Mouse (Mus musculus) layer of hippocampus, postnatal 10 days (tissue): ENCODE measurements at regions not wholly inside any gene's neighbourhood (a gene's known extent, or its start where the extent isn't known, plus 50 kb on each side); places are given as distances from the start of the nearest gene placed in this dataset.

Experiments used
- DNase-seq, 2 experiments: peaks; one replicate each; pipeline ENCODE4 v3.0.0; 2021; ENCODE audit warnings: low spot score in 2 of 2

DNA sequence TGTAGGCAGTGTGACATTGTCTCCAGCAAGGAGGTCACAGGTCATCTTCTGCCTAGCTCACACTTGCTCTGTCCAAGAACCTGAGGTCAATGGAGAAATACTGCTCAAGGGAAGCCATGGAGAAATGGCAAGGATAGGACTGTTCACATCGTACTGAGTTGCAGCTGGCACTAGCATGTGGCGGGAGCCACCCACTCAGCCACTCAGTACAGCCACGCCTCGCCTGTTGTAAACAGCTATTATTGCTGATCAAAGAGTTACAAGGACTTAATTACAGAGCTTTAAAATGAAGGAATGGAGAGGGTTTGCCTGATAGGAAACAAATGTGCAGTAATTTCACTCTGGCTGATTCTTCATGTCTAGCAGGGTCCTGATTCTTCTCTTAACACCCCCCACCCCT lies 64.8 kb downstream of the Dll1 start:
- no peak for DNase-seq

DNA sequence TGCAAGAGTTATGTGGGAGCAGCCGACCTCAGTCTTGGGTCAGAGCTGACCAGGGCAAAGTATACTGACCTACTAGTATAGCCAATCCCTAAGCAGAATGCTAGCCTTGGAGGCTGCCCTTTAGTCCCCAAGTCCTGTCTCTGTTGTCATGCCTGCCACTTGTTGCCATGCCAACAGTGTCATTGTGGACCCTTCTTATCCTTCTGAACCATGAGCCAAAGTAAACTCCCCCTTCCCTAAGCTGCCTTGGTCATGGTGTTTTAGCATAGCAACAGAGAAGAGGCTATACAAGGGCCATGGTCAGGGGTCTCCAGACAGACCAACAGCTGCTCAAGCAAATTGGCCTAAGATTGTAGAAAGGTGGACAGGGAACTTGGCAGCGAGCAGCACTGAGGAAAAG lies 66.2 kb downstream of the Dll1 start:
- DNase-seq = no peak

DNA sequence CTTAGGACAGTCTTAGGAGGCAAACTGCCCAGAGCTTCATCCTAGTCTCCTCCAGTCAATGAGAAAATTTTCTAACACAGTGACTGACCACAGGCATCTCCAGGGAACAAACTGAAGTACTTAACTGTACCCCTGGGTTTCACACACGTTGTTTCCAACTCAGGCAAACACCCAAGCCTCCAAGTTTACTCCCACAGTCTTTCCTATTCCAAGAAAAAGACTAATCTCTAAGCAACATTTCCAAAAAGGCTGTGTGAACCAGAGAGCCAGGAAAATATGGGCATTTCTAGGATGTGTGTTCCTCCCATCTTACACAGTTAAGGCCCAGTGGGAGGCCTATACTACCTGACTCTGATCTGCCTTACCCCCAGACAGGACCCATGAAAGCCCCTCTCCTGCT lies 74.6 kb downstream of the Dll1 start:
- DNase-seq = no peak

DNA sequence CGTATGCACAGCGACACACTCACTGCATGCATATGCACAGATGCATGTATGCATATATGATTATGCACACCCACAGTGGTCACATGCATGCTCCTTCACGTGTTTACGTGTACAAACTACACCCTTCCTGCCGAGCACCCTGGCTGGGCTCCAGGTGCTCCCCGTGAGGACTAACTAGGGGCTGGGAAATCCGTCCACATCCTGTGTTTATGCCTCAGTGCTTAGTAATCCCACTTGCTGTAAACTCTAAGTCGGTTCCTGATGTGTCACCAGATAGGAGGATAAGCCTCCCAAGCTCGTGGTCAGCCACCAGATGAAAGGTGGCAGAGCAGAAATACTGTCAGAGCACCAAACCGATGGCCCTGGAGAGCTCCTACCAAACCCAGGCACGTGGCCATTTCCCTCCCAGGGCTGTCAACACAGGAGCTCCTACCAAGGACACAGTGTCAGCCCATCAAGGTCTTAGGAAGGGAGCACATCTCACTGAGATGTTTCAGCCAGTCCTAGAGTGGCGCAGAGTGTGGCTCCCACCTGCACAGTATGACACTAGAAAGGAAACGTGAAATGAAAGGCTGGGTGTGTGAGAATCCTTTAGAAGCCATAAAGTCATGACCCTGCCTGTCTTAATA lies 76.8 kb downstream of the Dll1 start:
- DNase-seq = no peak

DNA sequence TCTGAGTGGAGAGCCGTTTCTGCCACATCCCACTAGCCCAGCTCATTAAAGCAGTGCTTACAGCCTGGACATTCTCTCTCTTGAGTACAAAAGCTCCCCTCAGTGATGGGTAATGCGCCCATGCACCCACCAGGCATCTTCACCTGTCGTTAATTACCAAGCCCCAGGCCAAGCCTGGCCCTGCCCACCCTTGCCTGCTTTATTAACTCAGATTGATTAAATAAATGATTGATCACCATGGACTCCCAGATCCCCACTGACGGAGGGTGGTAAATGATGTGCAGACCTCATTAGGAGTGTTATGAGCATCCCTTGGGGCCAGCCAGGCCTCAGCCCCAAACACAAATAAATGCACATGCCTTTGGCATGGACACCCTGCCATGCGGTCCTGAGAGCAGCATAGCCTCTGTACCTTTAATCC lies 82.5 kb downstream of the Dll1 start:
- DNase-seq = no peak

DNA sequence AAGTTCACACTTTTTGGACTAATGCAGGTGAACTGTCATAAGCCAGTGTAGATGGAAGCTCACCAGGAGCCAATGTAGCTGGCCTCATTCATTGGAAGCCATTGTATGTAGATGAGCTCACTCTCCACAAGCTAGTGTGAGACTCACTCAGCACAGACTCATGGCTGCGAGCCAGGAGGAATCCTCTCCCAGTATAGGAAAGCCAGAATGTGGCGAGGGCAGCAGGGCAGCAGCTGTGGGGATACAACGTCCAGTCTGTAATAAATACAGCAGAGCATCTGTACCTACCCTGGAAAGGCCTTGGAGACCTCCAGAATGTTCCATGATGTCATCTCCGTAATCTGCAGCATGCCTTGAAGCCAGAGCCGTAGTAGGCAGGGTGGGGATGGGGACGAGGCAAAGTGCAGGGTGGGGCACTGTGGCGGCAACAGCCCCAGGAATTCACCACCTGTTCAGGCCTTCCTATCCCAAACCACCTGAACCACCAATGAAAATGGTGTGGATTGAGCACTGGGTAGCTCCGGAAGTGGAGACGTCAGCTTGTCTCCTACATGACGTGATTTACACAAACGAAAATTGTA lies 84.1 kb downstream of the Dll1 start:
- no peak for DNase-seq

DNA sequence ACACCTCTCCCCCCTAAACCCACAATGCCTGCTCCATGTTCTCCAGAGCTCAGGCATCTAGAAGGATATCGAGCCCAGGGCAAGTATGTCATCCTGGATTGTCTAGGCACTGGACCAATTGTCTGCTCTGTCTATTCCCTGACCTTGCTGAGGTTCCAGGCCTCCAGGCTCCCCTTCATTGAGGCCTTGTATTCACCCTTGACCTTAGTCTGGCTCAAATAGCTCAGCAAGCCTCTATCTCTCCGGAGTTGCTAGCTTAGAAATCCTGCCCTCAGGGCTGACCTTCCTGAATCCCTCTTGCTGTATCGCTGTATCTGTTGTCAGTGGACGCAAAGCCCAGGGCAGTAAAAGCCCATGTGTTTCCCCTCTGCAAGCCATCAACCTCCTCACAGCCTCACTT lies 85.0 kb downstream of the Dll1 start:
- no peak for DNase-seq

DNA sequence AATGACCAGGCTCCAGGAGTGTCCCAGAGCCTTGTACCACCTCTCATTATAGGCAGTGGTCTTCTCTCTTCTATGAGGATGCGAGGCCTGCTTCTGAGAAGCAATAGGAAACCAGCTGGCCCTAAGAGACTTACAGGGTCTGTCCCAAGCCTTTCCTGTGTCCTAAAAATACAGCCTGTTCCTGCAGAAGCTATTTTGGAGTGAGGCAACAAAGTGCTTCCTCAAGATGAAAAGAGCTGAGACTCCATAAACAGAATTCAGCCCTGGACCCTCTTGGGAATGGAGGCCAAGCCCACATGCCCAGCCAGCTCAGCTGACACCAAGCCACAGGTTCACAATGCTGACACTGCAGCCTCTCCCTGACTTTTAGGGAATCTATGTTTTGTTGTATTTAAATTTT lies 86.3 kb downstream of the Dll1 start:
- DNase-seq = no peak

DNA sequence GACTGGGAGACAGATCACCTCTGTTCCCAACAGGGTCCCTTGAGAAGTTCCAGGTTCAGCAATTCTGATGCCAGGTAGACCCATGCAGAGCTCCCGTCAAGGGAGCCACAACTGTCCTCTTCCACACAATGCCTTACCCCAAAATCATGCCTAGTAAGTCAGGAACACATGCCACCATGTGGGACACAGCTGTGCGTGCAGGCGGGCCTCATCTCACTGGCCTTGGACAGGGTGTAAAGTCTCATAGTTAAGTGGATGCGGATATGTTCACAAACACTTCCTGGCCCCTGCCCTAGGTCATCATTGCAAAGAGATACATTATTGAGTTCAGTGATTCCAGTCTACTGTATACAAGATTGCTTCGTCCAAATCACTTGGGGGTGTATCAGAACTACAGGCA lies 87.6 kb downstream of the Dll1 start:
- no peak for DNase-seq

DNA sequence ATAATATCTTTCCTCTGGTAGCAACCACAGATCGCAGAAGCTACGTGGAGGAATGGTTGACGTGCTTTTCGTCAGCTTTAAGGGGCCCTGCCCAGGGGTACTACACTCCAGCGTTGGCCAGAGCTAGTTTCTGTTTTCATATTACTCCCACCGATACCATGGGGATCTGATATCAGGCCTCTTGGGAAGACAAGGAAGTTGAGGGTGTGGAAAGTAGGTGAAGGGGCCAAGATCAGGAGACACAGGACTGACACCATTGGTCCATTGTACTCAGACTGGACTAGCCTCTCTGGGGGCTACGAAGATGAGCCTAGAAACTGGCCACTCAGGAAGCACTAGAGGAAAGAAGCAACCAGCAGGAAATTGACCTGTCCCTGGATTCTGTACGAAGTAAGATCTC lies 88.0 kb downstream of the Dll1 start:
- DNase-seq = no peak

DNA sequence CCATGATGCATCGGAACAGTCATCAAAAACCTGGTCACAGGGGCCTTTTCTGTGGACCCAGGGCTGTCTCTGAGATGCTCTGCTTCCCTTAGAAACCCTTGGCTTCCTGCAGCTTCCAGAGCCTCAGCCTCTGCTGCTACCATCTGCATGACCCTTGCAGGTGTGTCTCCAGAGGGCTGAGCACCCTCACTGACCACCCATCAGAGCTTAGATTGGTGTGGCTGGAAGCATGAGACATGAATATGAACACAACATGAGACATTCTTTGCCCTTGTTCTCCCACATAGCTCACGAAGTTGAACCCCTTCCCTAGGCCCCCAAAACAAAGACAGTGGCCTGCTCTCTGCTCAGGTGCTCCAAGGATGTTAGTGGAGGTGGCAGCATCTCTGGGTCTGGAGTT lies 90.1 kb downstream of the Dll1 start:
- DNase-seq = no peak

DNA sequence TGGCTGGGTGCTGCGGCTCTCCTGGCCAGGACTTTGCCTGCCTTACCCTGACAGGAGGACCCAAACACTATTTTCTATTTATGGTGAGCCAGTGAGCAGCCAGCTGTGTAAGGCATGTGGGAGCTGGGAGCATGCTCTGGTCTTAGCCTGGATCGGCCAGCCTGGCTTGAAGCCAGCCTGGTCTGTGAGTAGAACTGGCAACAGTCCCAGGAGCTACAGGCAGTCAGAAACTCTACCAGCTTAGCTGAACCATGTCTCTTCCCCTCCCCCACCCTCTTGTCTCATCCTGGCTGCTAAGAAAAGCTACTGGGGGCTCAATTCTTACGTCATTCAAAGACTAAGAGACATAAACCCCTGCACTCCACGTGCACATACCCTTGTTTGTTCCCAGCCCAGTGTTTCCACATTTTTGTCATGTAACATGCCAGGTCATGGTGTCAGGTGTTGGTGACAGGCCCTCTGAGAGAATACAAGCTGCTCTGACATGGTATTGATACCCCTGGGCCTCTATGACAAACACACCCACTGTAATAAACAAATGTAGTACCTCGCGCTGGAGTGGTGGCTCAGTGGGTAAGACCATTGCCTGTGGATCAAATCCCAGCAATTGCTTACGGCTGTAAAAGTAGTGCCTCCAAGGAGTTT lies 91.2 kb downstream of the Dll1 start:
- peak; percentile 35 to 37 for DNase-seq

DNA sequence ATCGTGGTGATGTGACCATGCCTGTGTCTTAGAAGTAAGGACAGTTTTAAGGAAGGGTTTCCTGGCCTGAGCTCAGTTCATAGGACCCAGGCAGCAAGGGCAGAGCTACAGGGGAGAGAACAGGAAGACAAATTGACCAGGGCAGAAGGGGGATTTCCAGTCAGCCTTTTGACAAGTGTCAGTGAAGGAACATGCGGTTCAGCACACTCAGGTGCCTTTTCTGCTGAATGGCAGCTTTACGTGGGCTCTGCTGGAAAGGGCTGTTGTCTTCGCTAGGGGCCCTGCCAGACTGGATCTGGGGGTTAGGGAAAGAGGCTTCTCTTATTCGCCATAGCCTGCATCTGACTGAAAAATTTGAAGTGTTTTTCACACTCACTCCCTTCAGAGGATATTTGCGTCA lies 106.8 kb downstream of the Dll1 start:
- no peak for DNase-seq

DNA sequence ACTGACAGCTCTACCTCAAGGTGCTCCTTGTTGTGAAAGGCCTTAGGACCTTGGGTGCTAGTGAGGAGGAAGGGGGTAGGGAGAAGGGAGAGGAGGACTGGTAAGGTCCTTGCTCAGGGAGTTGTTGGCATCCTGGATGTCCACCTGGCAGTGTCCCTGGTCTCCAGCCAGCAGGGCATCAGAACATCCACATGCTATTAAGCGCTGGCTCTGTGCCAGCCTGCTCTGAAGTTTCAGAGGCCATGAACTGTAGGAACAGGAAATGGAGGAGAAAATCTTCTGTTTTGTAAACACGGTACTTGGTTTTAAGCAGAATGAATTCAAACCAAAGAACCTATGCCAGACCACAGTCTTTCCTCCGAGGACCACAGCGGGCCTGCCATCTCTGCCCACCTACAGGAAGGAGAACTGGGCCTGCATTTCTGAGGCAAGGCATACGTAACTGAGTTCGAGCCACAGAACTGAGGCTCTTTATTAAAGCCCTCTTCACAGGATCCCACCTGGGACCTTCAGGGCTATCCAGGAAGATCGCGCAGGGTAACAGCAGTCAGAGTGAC lies 107.5 kb downstream of the Dll1 start:
- DNase-seq = no peak

DNA sequence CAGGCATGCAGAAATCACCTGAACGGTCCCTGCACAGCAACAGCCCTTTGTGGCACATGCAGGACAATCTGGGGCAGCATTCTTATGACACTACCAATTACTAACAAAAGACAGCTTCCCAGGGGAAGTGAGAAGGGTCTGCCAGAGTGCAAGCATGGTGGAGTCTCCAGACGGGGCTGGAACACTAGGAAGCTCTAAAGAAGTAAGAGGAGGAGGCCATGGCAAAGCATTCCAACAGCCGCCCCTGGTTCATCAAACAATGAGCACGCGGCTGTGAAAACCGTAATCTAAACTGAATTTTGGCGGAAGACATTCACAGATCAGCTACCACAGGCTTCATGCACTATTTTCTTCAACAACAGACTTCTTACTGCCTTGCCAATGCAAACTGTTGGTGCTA lies 109.0 kb downstream of the Dll1 start:
- DNase-seq = no peak

DNA sequence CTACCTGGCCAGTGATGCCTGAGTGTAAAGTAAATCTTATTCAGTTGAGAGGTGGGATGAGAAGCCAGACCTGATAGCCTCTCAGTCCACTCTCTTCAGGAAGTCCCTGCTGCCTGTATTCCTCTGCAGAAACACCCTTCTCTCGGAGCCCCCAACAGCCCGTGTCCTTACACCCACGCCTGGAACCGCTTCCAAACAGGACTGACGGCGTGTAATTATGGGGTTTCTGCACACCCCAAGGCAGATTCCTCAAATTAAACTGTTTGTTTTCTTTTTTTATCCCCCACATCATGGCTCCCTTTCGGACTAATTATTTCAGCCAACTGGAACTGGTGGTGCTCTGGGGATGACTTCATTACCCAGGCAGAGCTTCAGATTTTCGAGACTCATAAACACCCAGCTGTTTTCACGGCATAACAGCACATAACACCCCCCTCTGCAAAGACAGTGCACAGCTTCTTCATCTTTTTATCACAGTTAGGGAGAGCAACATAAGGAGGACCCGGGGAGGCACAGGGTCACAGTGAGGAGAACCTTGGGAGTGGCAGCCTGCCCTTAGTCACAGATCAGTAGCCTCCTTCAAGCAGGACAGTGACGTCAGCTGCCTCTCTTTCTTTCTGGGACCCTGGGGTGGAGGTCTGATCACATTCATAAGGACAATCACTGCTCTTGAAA lies 117.1 kb downstream of the Dll1 start:
- no peak for DNase-seq

DNA sequence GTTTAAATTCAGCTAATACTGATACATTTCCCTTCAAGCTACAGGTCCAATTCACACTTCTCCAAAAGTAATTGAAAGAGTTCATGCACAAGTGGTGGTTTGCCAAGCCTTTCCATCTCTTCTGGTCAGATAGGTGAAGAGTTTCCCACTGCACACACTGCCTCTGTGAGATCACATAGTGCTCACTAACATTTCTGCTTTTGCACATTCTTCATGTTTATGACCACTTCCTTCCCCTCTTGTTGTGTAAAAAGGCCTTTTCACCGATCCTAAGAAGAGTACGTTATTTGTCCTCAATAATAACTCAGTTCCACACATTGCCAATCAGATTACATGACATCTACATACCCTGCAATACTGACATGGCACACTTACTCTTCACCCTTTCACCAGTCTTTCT lies 120.8 kb downstream of the Dll1 start:
- no peak for DNase-seq

DNA sequence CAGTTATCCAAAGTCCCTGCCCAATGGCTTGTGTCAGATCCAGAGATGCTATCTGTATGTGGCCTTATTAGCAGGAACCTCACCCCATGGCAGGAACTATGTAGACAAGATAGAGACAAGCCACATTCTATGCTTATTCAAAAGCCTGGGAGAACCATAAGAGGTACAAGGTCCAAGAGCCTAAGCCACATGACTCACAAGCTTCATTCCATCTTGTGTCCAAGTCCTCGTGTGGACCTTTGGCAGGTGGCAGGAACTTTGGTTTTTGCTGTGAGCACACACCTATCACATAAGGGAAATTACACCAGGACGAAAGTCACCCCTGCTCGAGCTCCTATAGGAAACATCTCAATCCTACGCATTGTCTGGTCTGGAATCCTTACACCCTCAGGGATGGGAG lies 122.9 kb downstream of the Dll1 start:
- DNase-seq = no peak

DNA sequence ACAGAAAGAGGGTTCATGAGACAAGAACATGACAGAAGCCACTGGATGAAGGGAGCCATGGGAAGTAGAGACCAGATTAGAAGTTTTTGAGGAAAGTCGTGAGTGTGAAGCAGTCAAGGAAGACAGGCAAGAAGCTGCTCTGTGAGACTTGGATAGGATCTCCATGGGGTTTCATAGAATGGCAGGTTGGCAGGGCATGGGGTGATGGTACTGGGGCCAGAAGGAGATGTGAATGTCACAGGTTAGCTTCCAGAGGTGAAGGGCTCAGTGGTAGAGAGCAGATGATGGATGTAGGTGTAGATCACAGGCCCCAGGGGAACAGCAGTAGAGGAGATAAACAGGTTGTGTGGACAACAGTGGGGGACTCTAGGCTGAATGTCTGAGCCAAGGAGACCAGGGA lies 123.4 kb downstream of the Dll1 start:
- DNase-seq = no peak

DNA sequence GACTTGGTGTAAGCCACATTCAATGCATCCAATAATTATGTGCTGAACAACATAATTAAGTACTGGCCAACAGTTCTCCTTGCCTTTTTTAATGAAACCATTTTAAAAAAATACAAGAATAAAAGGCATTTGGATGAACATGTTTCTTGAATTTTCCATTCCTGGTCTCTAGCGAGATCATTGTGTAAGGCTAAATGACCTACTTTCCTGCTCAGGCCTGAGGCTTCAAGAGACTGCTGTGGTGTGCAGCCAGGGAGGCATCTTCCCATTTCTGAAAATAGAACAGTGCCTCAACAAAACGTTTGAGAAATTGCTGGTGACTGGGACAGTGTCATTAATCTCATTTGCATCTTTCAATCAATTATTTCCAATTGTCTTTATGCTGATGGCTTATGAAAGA lies 124.5 kb downstream of the Dll1 start:
- DNase-seq = no peak

DNA sequence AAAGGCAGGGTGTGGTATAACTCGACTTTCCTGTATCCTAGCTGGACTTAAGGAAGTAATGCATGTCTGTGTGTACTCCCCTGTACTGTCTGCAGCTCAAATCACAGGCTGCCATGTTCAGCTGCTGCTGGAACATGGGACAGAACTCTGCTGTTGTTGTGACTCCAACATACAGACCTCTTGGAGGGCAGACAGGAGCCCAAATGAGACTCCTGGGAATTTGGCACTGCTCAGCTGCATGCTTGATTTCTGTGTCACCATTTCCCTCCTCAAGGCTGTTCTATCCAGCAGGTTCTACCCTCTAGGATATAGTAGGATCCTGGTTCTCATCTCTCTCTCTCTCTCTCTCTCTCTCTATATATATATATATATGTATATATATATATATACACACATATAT lies 125.0 kb downstream of the Dll1 start:
- no peak for DNase-seq

DNA sequence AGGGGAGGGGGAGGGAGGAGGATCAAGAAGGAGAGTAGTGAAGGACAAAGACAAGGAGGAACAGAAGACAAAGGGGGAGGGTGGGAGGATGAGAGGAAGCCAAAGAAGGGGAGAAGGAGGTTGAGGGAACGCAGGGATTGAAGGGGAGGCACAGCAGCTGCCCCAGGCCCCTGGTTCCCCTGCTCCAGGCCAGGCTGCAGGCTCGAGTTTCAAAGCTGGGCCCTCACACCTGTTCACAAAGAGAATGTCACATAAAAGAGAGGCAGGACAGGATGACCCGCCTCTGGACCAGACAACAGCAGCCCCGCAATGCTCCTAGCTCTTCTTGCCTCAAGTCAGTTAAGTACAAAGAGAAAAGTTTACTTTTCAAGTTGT lies 128.3 kb downstream of the Dll1 start:
- no peak for DNase-seq
